Mouse (Mus musculus) cerebellum, postnatal 14 days (tissue): ENCODE measurements around the gene Slc9a5.

ENCODE experiments used
- DNase-seq, 2 experiments: peaks; one replicate each; pipeline ENCODE4 v3.0.0; 2021; ENCODE audit warnings: mixed read lengths in 2 of 2

Slc9a5 gene

DNA sequence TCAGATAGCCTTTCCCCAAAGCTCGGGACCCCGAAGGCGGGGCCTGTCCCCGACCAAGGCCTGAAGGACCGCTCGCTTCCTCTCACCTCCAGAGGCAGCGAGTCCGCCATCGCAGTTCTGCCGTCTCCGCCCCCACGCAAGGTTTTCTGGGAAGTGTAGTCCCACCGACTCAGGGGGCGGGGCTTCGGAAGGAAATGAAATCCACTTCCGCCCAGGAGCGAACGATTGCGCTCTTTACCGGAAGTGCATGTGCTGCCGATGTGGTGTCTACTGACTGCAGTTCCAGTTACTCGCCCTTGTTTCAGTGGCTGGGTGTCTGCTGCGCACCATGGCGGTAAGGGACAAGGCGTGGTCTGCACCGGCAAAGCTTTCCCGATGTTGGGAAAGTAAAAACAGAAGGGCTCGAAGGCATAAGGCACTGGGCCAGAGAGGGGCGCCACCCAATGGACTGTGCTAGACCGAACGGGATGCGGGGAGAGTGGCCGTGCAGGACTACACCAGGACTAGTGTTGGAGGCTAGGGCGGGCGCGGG, 22.4 kb upstream of the Slc9a5 start, which contains the start of the genes Lrrc29 and Tmem208:
Lrrc29 (minus strand) TSS at position 138 of the 532 bp plus-strand sequence.
Tmem208 (plus strand) TSS at position 214 of the 532 bp plus-strand sequence.
- DNase-seq = peak; percentile 99

DNA sequence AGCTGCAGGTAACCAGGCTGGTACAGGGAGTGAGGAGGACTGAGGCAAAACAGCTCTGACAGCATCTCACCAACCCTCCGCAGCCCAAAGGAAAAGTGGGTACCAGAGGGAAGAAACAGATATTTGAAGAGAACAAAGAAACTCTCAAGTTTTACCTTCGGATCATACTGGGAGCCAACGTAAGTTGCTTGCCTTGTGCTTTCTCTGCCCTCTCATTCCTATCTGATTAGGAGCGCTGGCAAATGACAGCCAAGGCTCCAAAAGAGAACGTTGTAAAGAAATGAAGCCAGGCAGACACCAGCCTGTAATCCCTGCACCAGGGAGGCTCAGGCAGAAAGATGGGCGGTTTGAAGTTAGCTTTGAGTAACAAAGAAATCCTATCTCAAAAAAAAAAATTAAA, 21.7 kb upstream of the Slc9a5 start:
- no peak for DNase-seq

DNA sequence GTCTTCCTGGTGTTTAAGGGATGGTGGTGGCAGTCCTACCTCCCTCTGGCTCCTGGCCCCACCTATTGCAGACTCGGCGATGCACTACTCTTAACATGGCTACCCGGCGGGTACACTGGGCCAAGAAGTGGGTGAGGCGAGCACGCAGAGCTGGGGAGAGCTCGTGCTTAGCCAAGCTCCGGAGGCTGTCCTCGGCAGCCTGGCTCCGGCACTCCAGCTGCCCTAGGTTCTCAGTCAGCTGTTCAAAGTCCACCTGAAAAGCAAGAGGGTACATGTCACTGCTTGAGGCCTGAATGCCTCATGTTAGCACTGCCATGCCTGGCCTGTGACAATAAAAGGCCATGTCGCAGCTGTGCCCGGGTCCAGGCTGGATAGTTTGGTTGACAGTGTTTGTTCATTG, 18.3 kb upstream of the Slc9a5 start:
- no peak for DNase-seq

DNA sequence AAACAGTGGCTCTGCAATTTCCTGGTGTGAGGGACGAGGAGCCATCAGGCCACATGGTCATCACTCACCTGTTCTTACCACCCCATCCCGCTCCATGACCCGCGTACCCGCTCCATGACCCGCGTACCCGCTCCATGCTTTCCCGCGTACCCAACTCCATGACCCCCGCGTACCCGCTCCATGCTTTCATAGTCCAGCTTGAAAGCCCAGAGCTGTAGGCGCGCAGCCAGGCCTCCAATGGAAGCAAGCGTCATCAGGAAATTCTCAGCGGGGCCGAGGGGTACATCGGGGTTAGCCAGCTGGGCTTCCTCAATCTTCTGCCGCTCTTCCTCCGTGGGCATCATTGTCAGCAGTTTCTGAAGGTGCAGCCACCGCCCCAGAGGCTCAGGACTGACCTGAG, 17.2 kb upstream of the Slc9a5 start:
- no peak for DNase-seq

DNA sequence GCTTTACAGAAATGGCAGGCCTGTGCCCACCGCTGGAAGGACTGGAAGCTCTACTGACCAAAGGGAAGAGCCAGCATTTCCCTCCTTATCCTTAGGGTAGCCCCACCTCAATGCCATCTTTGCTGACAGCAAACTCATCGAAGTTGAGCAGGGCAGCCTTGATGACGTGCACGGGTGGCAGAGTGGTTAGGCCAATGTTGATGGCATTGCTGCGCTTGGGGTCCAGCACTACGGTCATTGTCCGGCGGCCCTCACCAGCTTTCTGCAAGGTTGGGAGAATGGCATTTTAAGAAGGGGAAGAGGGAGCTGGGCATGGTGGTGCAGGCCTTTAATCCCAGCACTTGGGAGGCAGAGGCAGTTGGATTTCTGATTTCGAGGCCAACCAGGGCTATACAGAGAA, 16.7 kb upstream of the Slc9a5 start:
- no peak for DNase-seq

DNA sequence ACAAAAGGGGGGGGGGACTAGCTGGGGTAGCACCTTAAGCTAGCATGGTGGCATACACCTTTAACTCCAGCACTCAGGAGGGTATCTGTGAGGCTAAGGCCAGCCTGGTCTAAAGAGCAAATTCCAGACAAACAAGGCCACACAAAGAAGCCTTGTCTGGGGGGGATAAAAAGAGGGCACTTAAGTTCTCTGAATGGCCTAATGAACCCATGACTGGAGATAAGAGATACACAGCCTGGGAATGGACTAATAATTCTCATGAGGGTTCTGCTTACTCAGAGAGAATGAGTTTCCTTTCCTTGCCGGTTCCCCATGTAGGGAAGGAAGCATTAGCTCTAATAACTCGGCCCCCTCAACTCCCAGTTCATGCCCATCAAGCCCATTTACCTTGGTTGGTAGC, 16.1 kb upstream of the Slc9a5 start:
- no peak for DNase-seq

DNA sequence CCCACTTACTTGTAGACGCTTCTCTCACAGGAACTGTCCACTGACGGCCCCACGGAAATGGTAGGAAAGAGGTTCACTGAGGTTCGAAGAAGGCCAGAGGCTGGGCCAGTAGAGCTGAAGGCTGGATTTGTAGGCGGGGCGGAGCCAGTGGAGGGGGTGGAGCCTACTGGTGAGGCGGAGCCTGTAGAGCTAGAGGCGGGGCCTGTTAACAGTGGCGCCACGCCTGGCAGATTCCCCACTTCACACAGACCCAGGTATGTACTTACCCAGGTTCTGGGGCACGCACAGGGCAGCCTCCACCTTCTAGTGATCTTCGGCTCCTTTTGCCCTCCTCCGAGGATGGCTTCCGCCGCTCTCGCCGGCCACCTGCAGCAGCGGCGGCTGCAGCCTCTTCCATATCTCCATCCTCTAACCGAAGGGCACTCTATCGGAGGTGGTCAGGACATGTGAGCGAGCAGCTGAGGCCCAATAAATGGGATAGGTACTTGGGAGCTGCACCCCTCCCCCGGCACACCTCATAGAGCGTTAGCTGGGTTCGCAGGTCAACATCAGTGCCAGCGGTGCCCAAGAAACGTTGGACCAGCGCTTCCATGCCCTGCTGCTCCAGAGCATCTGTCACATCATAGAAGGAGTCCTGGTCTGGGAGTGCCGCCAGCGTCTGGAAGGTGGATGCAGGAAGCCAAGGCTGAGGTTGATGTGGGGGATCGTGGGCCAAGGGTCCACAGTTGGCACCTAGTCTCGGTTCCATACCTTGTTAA, 12.1 kb upstream of the Slc9a5 start:
- no peak for DNase-seq

DNA sequence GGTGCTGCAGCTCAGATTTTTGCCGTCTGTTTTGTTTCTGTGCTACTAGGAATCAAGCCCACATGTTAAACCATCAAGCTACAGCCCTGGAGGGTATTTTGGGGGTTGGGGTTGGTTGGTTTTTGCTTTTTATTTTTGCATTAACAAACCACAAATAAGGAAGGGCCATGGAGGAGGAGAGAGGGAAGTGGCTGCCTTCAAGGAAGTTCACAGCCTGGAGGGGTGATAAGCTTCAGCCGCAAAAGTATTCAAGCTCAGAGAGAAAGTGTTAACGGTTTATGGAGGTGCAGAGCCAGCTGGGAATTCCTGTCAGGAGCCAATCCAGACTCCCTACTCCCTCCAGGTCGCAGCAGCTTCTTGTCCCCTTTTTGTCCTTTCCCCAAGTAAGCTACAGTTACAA, 9.7 kb upstream of the Slc9a5 start:
- DNase-seq = no peak

DNA sequence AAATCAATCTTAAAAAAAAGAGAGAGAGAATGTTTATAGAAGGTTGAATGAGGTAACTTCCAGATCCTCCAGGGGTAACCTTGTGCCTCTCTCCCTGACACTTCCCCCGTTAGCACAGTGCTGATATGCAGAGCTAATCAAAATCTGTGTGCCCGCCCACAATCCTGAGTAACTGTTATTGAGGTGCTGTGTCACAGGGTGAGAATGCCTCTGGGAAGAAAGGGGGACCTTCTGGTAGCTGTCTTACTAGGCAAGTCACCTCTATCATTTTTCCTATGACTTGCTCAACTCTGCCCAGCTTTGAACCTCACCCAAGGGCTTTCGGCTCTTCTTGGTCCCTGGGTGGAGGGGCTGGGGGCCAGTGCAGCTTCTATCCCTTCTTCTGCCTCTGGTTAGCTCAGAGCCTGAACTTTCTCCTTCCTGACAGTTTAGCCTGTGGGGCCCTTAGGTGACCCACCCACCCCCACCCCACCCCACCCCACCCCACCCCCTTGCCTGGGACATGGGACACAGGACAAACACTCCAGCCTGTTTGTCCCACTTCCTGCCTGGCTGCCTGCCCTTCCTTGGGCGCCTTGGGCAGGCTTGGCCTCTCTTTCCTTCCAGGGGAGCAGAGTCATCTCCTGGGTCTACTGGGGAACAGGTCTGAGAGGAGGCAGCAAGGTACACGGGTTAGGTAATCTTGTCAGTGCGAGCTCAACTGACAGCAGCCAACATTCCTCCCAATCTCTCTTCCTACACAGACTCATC, 8.6 kb upstream of the Slc9a5 start:
- no peak for DNase-seq

DNA sequence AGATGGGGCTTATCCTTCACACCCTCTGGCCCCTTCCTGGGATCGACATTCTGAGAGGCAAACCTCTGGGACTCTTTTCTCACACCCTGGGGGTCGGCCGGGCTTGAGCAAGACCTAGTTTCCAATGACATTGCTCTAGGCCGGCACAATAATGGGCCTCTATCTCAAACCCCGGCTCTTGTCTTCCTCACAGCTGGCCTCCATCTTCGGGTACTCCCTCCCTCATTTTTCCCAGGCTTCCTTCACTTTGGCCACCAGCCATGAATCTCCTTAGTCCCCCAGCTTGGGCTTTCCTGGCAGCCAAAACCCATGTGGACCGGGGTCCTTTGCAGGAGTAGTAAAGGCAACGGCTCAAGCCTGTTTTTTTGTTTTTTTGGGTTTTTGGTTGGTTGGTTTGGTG, 7.2 kb upstream of the Slc9a5 start:
- DNase-seq = no peak

DNA sequence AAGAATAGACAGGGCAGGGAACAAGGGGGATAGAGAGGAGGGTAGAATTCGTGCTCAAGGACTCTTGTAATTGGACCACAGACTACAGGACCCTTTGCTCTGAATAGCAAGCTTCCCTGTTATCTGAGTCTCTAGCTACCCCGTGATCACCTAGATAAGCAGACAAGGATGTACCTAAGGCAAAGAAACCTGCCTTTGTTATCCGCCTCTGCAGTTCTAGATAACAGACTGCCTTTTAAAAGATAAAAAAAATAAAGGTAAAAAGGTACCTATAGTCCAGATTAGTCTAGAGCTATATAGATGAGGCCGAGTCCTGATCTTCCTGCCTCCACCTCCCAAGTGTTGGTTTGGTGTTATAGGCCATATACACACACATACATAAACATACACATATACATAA, 5.9 kb upstream of the Slc9a5 start:
- DNase-seq = no peak

DNA sequence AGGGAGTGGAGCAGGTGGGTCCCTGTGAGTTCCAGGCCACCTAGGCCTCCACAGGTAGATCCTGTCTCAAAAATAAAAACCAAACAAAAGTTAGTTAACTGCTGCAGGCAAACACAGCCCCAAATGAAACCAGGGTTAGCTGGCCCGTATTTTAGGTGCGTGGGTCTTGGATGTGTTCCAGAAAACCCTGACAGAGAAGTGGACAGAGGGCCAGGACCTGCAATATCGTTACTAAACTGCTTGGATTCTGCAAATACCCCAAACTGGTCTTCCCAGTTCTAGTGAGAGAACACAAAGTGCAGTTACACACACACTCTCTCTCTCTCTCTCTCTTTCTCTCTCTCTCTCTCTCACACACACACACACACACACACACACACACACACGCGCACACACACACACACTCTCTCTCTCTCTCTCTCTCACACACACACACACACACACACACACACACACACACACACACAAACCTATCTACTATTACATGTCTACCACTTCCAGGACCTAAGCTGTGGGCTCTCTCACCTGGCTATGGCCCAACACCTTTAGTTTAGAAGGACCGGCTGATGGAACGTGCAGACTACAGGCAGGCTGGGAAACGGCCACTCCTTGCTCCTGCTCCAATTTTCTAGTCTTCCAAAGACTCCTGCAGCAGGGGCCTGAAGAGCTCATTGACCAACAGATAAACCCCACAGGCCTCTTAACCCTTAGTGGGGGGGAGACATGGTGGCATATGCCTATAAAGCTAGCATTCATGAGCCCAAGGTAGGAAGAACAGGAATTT, 4.7 kb upstream of the Slc9a5 start:
- no peak for DNase-seq

DNA sequence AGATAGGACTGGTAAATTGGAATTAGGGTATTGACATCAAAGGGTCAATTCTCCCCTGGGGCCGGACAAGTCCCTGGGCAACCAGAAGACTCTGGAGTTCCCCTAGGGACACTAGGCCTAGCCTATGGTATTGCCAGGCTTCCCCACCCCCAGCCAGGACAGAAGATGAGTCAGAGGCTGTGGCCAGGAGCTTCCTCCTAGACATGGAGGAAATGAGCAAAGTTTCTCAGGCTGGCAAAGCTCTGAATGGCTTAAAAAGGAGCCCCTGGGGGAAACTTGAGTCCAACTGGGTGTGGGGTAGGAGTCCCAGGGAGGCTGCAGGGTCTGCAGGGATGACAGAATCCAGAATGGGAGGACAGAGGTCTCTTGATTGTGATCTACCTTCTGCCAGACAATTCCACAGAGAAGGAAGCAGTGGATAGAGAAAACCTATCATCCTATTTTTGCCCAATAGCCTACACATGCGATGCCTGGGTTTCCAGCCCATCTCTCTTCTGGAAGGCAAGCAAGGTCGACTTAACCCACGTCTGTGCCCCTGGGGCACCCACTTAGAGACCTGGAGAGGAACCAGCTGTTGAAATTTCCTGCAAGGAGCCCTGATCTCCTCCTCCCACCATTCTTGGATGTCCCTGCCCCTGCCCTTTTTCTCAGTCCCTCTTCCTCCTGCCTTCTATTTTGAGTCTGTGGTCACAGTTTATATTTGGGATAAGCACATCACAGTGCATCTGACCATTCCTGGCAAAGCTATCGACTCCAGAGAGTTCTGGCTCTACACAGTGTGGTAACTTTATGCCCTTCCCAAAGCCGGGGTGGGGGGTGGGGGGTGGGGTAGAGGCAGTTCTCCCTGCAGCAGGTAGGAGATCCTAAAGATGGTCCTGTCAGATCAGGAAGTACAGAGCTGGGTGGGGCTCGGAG, 3.3 kb upstream of the Slc9a5 start:
- DNase-seq = no peak

DNA sequence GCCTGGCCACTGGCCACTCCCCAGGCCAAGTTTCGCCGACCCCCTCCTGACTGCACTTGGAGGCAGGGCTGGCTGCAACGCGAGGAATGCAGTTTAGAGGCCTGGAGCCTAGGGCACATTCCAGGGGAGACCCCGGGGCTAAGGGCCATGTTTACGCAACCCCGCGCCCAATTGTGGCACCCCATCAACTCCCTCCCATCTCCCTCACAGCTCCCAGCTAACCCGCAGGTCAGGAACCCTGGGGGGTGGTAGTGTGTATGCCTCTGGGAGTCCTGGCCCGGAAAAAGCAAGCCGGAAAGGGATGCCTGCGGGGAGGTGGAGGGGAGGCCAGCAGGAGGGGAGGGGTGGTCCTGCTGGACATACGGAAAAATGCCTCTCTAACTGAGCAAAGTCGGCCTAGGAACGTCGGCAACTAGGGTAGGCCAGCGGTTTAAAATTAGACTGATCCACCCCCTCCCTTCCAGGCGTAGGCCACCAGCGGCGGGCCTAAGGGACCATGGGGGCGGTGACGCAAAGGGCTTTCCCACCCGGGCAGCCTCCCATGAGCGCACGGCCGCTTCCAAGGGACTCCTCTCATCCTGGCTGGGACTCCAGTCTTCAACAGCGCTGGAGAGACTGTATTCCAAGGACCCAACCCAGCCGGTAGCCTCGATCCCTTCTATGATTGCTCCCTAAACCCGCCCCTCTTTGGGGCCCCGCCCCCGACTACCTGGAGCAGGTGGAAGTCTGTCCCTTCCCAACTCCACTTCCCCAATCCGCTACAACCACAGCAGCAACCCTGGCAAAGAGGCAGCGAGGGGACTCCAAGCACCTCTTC, 1.8 kb upstream of the Slc9a5 start:
- DNase-seq = peak; percentile 35 to 44

DNA sequence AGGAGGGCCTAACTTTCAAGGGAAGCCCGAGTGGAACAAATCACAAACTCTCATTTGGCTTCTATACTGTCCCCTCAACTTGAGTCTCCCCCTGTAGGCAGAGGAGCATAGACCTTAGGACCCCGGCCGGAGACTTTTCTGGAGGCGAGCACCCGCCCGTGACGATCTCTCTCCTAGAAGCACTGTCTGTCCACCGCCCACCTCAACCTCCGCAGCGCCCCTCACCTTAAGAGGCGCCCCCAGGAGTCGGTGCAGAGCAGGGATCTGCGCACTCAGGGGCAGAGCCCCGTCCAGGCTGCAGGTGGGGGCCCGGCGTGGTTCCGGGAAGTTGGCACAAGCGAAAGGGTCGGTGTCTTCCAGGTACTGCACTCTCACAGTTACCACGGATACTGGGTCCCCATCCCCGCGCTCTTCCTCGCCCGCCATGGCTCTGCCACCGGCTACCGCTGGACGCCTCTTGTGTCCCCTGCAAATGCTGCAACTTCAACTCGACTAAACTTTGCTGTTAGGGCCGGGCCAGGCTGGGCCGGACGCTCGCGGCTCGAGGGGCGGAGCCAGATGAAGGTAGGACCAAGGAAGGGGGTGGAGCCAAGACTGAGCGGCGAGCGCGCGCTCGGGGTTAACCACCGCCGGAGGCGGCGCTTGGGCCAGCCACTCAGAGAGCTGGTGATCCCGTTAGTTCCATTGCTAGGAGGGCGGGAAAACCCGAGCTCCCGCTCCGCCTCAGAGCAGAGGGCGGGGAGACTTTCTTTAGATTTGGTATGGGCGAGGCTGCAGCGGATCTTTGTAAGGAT, 1.0 kb upstream of the Slc9a5 start, which contains the start of gene Fhod1:
Fhod1 (minus strand) TSS at position 526 of the 794 bp plus-strand sequence.
- peak; percentile 91 to 95 for DNase-seq

DNA sequence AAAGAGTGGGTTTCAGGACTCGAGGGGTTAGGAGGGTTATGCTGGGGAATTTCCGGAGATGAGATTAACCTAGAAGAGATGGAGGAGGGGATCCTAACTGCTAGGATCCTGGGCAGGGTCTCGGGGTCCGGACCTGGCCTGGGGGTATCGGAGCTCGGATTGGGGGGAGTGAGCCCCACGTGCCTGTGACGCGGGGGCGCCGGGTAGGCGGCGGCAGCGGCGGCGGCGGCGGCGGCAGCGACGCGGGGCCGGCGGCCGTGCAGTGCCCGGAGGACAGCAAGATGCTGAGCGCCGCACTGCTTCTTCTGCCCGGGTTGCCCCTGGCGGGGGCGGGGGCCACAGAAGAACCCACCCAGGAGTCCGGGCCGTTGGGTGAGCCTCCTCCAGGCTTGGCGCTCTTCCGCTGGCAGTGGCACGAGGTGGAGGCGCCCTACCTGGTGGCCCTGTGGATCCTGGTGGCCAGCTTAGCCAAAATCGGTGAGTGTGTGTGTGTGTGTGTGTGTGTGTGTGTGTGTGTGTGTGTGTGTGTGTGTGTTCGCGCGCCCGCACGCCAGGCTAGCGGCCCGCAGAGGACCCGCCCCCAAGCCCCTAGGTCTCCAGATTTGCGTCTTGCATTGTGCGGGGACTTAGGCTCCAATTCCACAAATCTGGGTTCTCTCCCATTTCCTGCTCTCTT, 591 bp downstream of the Slc9a5 start:
- peak; percentile 76 to 80 for DNase-seq

DNA sequence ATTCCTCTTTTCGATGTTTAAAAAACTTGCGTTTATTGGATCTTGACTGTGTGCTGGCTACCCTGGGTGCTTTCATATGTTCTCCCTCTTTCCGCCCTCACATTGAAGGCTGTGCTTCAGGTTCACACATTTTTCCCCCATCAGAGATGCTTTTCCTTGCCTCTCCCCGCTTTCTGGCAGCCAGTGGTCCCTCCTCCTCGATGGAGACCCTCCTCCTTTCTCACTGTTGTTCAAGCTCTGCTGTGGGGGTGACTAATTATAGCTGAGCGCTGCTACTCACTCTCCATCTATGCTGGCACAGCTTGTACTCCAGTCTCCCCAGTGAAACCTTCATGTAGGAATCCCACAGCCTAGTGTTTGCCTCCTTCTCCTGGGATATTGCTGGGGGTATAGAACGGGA, 1.5 kb downstream of the Slc9a5 start:
- peak in 1 of 2 experiments; percentile 50 for DNase-seq

DNA sequence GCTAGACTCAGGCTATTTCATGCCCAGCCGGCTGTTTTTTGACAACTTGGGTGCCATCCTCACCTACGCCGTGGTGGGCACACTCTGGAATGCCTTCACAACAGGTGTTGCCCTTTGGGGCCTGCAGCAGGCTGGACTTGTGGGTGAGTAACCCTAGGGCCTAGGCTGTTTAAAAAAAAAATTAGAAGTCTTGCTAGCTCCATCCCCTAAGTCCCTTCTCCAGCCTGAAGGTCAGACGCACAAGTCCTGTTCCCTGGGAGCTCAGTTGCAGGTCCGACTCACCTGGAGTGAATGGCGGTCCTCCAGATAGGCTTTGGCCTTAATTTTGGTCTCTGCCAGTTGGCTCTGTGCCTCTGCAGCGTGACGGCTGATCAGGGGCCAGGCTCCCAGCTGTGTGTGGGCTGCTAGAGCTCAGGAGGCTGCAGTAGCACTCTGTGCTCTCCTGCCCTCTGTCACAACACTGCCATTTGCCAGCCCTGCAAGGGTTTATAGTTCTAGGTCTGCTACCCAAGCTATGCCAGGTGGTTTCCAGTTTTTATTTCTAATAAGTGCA, 5.0 kb downstream of the Slc9a5 start:
- DNase-seq = peak; percentile 78 to 82

DNA sequence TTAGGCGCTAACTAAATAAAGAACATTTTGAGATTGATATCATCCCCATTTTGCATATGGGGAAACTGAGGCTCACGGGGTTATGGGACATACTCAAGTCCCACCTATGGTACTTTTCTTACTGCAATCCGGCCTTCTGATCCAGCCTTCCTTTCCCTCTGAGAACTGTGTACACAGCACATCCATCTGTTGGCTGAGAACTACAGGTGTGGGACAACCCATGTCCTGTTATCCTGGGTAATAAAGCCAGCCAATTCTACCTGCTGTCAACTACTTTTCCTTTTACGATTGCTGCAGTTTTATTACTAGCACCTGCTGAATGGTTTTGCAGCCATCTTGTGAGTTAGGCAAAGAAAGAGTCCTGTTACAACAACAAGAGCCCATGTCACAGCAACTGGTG, 5.9 kb downstream of the Slc9a5 start:
- no peak for DNase-seq
